Mouse (Mus musculus): ENCODE measurements at regions not wholly inside any gene's neighbourhood (a gene's known extent, or its start where the extent isn't known, plus 50 kb on each side); places are given as distances from the start of the nearest gene placed in this dataset.

GRCm38 (mm10) chr3:16915389-16916071 is 909.3 kb upstream of the Gm5150 start:
- no peak for ATAC-seq (ENCODE audit: low FRiP score, low read depth)
- H3K27ac ChIP-seq (replicated peaks; ENCODE audit: low read depth, low read length): no peak overlapping the region
- no peaks in the 10 kb centered on the region for H3K27me3 ChIP-seq (ENCODE audit: control insufficient read depth, insufficient read depth, low read length)
- no peak for TF ChIP-seq POLR2A (IDR thresholded peaks at IDR 0.05; ENCODE audit: borderline replicate concordance, extremely low read depth, insufficient read depth, insufficient read length)
- no peak overlapping the region for H3K4me3 ChIP-seq (replicated peaks; ENCODE audit: low read length)
- no peak overlapping the region for H3K9ac ChIP-seq (ENCODE audit: low read depth, low read length, severe bottlenecking)
- H3K36me3 ChIP-seq (ENCODE audit: control insufficient read depth, insufficient read depth, low read length): no peaks in the 10 kb centered on the region
- no peaks in the 10 kb centered on the region for H3K4me1 ChIP-seq (ENCODE audit: control insufficient read depth, insufficient read depth, low read length)
- no peak overlapping the region for H3K4me2 ChIP-seq (replicated peaks; ENCODE audit: low read depth, low read length, severe bottlenecking)
- no peaks in the 10 kb centered on the region for H3K9me3 ChIP-seq (ENCODE audit: control insufficient read depth, low read length)
- 84% methylated on average over 2 of the region's 2 CpGs for WGBS
- no peak for DNase-seq (ENCODE audit: low spot score)

- no peak for TF ChIP-seq POLR2A (IDR thresholded peaks at IDR 0.05; ENCODE audit: borderline replicate concordance, extremely low read depth, insufficient read depth, insufficient read length)
- Histone ChIP-seq H3K27ac (replicated peaks; ENCODE audit: low read depth, low read length) (no peak overlapping the region), H3K36me3 (ENCODE audit: control insufficient read depth, insufficient read depth, low read length) (no peaks in the 10 kb centered on the region), H3K4me2 (replicated peaks; ENCODE audit: low read depth, low read length, severe bottlenecking) (no peak overlapping the region), H3K4me1 (ENCODE audit: control insufficient read depth, insufficient read depth, low read length) (no peaks in the 10 kb centered on the region), H3K27me3 (ENCODE audit: control insufficient read depth, insufficient read depth, low read length) (no peaks in the 10 kb centered on the region), H3K4me3 (replicated peaks; ENCODE audit: low read length) (no peak overlapping the region), H3K9ac (ENCODE audit: low read depth, low read length, severe bottlenecking) (no peak overlapping the region), H3K9me3 (ENCODE audit: control insufficient read depth, low read length) (no peaks in the 10 kb centered on the region)
- 93% methylated on average over 1 of the region's 1 CpGs for WGBS
- no peak for ATAC-seq (ENCODE audit: low FRiP score, low read depth)
- DNase-seq (ENCODE audit: low spot score): no peak
Measured at GRCm38 (mm10) chr3:16888132-16888531, 881.9 kb upstream of the Gm5150 start.

GRCm38 (mm10) chr3:16872337-16873117 is 866.3 kb upstream of the Gm5150 start:
- DNase-seq (ENCODE audit: low spot score) (no peak), ATAC-seq (ENCODE audit: low FRiP score, low read depth) (no peak)
- Histone ChIP-seq H3K27me3 (ENCODE audit: control insufficient read depth, insufficient read depth, low read length) (no peaks in the 10 kb centered on the region), H3K4me3 (replicated peaks; ENCODE audit: low read length) (no peak overlapping the region), H3K27ac (replicated peaks; ENCODE audit: low read depth, low read length) (no peak overlapping the region), H3K9me3 (ENCODE audit: control insufficient read depth, low read length) (no peaks in the 10 kb centered on the region), H3K4me1 (ENCODE audit: control insufficient read depth, insufficient read depth, low read length) (no peaks in the 10 kb centered on the region), H3K9ac (ENCODE audit: low read depth, low read length, severe bottlenecking) (no peak overlapping the region), H3K4me2 (replicated peaks; ENCODE audit: low read depth, low read length, severe bottlenecking) (no peak overlapping the region), H3K36me3 (ENCODE audit: control insufficient read depth, insufficient read depth, low read length) (no peaks in the 10 kb centered on the region)
- 74% methylated on average over 2 of the region's 2 CpGs for WGBS
- TF ChIP-seq POLR2A (IDR thresholded peaks at IDR 0.05; ENCODE audit: borderline replicate concordance, extremely low read depth, insufficient read depth, insufficient read length): no peak

GRCm38 (mm10) chr3:16860034-16860433 is 853.8 kb upstream of the Gm5150 start:
- ATAC-seq (ENCODE audit: low FRiP score, low read depth) (no peak), DNase-seq (ENCODE audit: low spot score) (no peak)
- Histone ChIP-seq H3K36me3 (ENCODE audit: control insufficient read depth, insufficient read depth, low read length) (no peaks in the 10 kb centered on the region), H3K4me1 (ENCODE audit: control insufficient read depth, insufficient read depth, low read length) (no peaks in the 10 kb centered on the region), H3K9ac (ENCODE audit: low read depth, low read length, severe bottlenecking) (no peak overlapping the region), H3K4me2 (replicated peaks; ENCODE audit: low read depth, low read length, severe bottlenecking) (no peak overlapping the region), H3K27ac (replicated peaks; ENCODE audit: low read depth, low read length) (no peak overlapping the region), H3K9me3 (ENCODE audit: control insufficient read depth, low read length) (no peaks in the 10 kb centered on the region), H3K27me3 (ENCODE audit: control insufficient read depth, insufficient read depth, low read length) (no peaks in the 10 kb centered on the region), H3K4me3 (replicated peaks; ENCODE audit: low read length) (no peak overlapping the region)
- 76% methylated on average over 1 of the region's 1 CpGs for WGBS
- TF ChIP-seq POLR2A (IDR thresholded peaks at IDR 0.05; ENCODE audit: borderline replicate concordance, extremely low read depth, insufficient read depth, insufficient read length): no peak

- no peak for TF ChIP-seq POLR2A (IDR thresholded peaks at IDR 0.05; ENCODE audit: borderline replicate concordance, extremely low read depth, insufficient read depth, insufficient read length)
- Histone ChIP-seq H3K9ac (ENCODE audit: low read depth, low read length, severe bottlenecking) (no peak overlapping the region), H3K4me3 (replicated peaks; ENCODE audit: low read length) (no peak overlapping the region), H3K36me3 (ENCODE audit: control insufficient read depth, insufficient read depth, low read length) (no peaks in the 10 kb centered on the region), H3K27me3 (ENCODE audit: control insufficient read depth, insufficient read depth, low read length) (no peaks in the 10 kb centered on the region), H3K4me2 (replicated peaks; ENCODE audit: low read depth, low read length, severe bottlenecking) (no peak overlapping the region), H3K4me1 (ENCODE audit: control insufficient read depth, insufficient read depth, low read length) (no peaks in the 10 kb centered on the region), H3K27ac (replicated peaks; ENCODE audit: low read depth, low read length) (no peak overlapping the region), H3K9me3 (ENCODE audit: control insufficient read depth, low read length) (no peaks in the 10 kb centered on the region)
- ATAC-seq (ENCODE audit: low FRiP score, low read depth) (no peak), DNase-seq (ENCODE audit: low spot score) (no peak)
- 57% methylated on average over 2 of the region's 2 CpGs for WGBS
Measured at GRCm38 (mm10) chr3:16858931-16859330, 852.7 kb upstream of the Gm5150 start.

All from limb, embryonic 14.5 days (tissue).